Mouse (Mus musculus): ENCODE results near the gene 9130023H24Rik. TPM values are rescaled to one million over a fixed set of nuclear protein-coding genes. Genes with fewer than 3 reads are reported as not detected.

The 9130023H24Rik gene
- polyA plus RNA-seq, 1 experiment: 3.3 TPM

DNA sequence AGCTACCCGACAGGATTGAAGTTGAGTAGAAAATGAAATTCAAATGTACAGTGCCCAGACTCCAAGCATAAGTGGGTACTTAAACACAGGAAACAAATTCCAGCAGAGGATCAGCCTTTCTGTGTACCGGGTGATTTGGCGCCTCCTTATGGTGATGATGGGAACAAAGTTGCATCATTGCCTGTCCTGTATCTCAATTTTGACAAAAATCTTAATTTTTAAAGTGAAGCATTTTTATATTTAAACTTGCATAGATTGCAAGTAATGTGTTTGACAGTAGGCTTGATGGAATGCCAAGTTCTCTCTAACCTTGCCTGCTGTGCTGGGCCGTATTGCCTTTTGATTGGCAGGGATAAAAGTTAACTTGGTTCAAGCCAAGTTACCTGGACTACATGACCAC lies 1.2 kb upstream of the 9130023H24Rik start:
- Histone ChIP-seq H3K27me3 (ENCODE audit: control insufficient read depth, insufficient read depth, insufficient read length) (no peaks in the 10 kb centered on the region), H3K4me3 (peak overlapping the region; percentile 91), H3K79me2 (ENCODE audit: control insufficient read depth, insufficient read depth) (no peaks in the 10 kb centered on the region), H3K4me2 (ENCODE audit: low read depth) (peak overlapping the region; percentile 99), H3K36me3 (ENCODE audit: control insufficient read depth, insufficient read depth) (peaks cover 4% of the 10 kb centered on the region), H3ac (ENCODE audit: control insufficient read depth, insufficient read length) (no peak overlapping the region)
- TF ChIP-seq POLR2AphosphoS2 (IDR thresholded peaks at IDR 0.05; ENCODE audit: insufficient read length, low read depth): no peak
- no peak for TF ChIP-seq E2F4 (IDR thresholded peaks at IDR 0.05; ENCODE audit: insufficient read depth)
- TF ChIP-seq CEBPB (IDR thresholded peaks at IDR 0.05; ENCODE audit: insufficient read depth, poor library complexity, severe bottlenecking): peak; percentile 69; the same call in 1 of the 2 replicates
- no peak for TF ChIP-seq MAX (IDR thresholded peaks at IDR 0.05; ENCODE audit: low read depth)
- no peak for TF ChIP-seq SRF (IDR thresholded peaks at IDR 0.05; ENCODE audit: control insufficient read depth, insufficient read length, low read depth)

DNA sequence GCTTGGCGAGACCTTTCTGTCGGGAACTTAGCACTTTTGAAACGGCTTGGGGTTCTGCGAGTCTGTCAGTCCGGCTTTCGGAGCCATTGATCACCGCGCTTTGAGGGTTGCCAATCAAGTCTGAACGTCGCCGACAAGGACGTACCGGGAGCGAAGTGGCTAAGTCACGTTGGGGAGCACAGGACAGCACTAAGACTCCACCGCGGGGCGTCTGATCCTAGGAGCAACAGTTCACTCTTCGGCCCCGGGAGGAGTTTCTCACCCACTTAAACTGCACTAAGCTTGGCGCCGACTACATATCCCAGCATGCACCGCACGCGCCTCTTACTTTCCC lies 271 bp downstream of the 9130023H24Rik start:
- Histone ChIP-seq H3ac (ENCODE audit: control insufficient read depth, insufficient read length) (peak overlapping the region; percentile 77), H3K4me3 (peak overlapping the region; percentile 91), H3K36me3 (ENCODE audit: control insufficient read depth, insufficient read depth) (peaks cover 4% of the 10 kb centered on the region), H3K27me3 (ENCODE audit: control insufficient read depth, insufficient read depth, insufficient read length) (no peaks in the 10 kb centered on the region), H3K4me2 (ENCODE audit: low read depth) (peak overlapping the region; percentile 73), H3K79me2 (ENCODE audit: control insufficient read depth, insufficient read depth) (no peaks in the 10 kb centered on the region)
- TF ChIP-seq MAX (IDR thresholded peaks at IDR 0.05; ENCODE audit: low read depth) (no peak), MYOD1 (IDR thresholded peaks at IDR 0.05; ENCODE audit: control insufficient read depth in 1 of 3, insufficient read length in 2 of 3, low read depth in 2 of 3) (no peak), MYOG (IDR thresholded peaks at IDR 0.05; ENCODE audit: control insufficient read depth in 1 of 3, insufficient read depth in 1 of 3, insufficient read length in 2 of 3, low read depth in 2 of 3) (no peak), TCF12 (IDR thresholded peaks at IDR 0.05; ENCODE audit: insufficient read depth, poor library complexity, severe bottlenecking) (no peak), SRF (IDR thresholded peaks at IDR 0.05; ENCODE audit: control insufficient read depth, insufficient read length, low read depth) (no peak), TCF3 (IDR thresholded peaks at IDR 0.05; ENCODE audit: insufficient read length, low read depth) (no peak), POLR2A (IDR thresholded peaks at IDR 0.05; ENCODE audit: insufficient read length, low read depth) (no peak), CEBPB (IDR thresholded peaks at IDR 0.05; ENCODE audit: insufficient read depth, poor library complexity, severe bottlenecking) (no peak), REST (IDR thresholded peaks at IDR 0.05; ENCODE audit: insufficient read depth, insufficient read length) (no peak), POLR2AphosphoS2 (IDR thresholded peaks at IDR 0.05; ENCODE audit: insufficient read length, low read depth) (no peak), E2F4 (IDR thresholded peaks at IDR 0.05; ENCODE audit: insufficient read depth) (no peak), USF1 (IDR thresholded peaks at IDR 0.05; ENCODE audit: low read depth) (no peak)

GRCm38 (mm10) chr7:128236856-128237592 lies 807 bp downstream of the 9130023H24Rik start, which contains the start of gene Armc5:
TSS of gene Armc5 (plus strand) at chr7:128237342.
- Histone ChIP-seq H3K36me3 (ENCODE audit: control insufficient read depth, insufficient read depth) (peaks cover 4% of the 10 kb centered on the region), H3K27me3 (ENCODE audit: control insufficient read depth, insufficient read depth, insufficient read length) (no peaks in the 10 kb centered on the region), H3ac (ENCODE audit: control insufficient read depth, insufficient read length) (peak within 1 kb of the TSS; percentile 77), H3K79me2 (ENCODE audit: control insufficient read depth, insufficient read depth) (no peaks in the 10 kb centered on the region), H3K4me2 (ENCODE audit: low read depth) (peak within 1 kb of the TSS; percentile 73), H3K4me3 (peak within 1 kb of the TSS; percentile 91)
- TF ChIP-seq TCF12 (IDR thresholded peaks at IDR 0.05; ENCODE audit: insufficient read depth, poor library complexity, severe bottlenecking) (no peak), MYOD1 (IDR thresholded peaks at IDR 0.05; ENCODE audit: control insufficient read depth in 1 of 3, insufficient read length in 2 of 3, low read depth in 2 of 3) (no peak), POLR2A (IDR thresholded peaks at IDR 0.05; ENCODE audit: insufficient read length, low read depth) (no peak), E2F4 (IDR thresholded peaks at IDR 0.05; ENCODE audit: insufficient read depth) (peak; percentile 9), MAX (IDR thresholded peaks at IDR 0.05; ENCODE audit: low read depth) (no peak), TCF3 (IDR thresholded peaks at IDR 0.05; ENCODE audit: insufficient read length, low read depth) (no peak), USF1 (IDR thresholded peaks at IDR 0.05; ENCODE audit: low read depth) (no peak)

DNA sequence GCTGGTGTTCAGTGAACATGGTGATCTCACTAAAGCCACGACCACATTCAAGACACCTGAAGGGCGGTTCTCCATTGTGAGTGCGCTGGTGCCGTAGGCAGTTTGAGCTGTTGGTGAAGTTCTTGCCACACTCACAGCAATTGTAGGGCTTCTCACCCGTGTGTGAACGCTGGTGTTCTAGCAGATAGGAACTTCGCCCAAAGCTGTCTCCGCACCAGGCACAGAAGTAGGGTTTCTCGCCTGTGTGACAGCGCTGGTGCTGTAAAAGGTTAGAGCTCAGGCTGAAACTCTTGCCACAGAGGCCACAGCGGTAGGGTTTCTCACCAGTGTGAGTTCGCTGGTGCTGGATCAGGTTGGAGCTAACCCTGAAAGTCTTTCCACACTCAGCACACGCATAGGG lies 1.4 kb downstream of the 9130023H24Rik start:
- H3K79me2 ChIP-seq (ENCODE audit: control insufficient read depth, insufficient read depth): no peaks in the 10 kb centered on the region
- no peaks in the 10 kb centered on the region for H3K36me3 ChIP-seq (ENCODE audit: control insufficient read depth, insufficient read depth)
- peak overlapping the region; percentile 91 for H3K4me3 ChIP-seq
- no peak overlapping the region for H3ac ChIP-seq (ENCODE audit: control insufficient read depth, insufficient read length)
- no peak for TF ChIP-seq MYOG (IDR thresholded peaks at IDR 0.05; ENCODE audit: control insufficient read depth in 1 of 3, insufficient read depth in 1 of 3, insufficient read length in 2 of 3, low read depth in 2 of 3)
- no peak for TF ChIP-seq MAX (IDR thresholded peaks at IDR 0.05; ENCODE audit: low read depth)
- no peak for TF ChIP-seq TCF12 (IDR thresholded peaks at IDR 0.05; ENCODE audit: insufficient read depth, poor library complexity, severe bottlenecking)
- TF ChIP-seq SRF (IDR thresholded peaks at IDR 0.05; ENCODE audit: control insufficient read depth, insufficient read length, low read depth): no peak
- no peak for TF ChIP-seq CEBPB (IDR thresholded peaks at IDR 0.05; ENCODE audit: insufficient read depth, poor library complexity, severe bottlenecking)
- no peak for TF ChIP-seq POLR2AphosphoS2 (IDR thresholded peaks at IDR 0.05; ENCODE audit: insufficient read length, low read depth)
- no peak for TF ChIP-seq TCF3 (IDR thresholded peaks at IDR 0.05; ENCODE audit: insufficient read length, low read depth)
- TF ChIP-seq POLR2A (IDR thresholded peaks at IDR 0.05; ENCODE audit: insufficient read length, low read depth): no peak
- TF ChIP-seq USF1 (IDR thresholded peaks at IDR 0.05; ENCODE audit: low read depth): no peak
- TF ChIP-seq REST (IDR thresholded peaks at IDR 0.05; ENCODE audit: insufficient read depth, insufficient read length): no peak
- TF ChIP-seq MYOD1 (IDR thresholded peaks at IDR 0.05; ENCODE audit: control insufficient read depth in 1 of 3, insufficient read length in 2 of 3, low read depth in 2 of 3): no peak
- no peak for TF ChIP-seq E2F4 (IDR thresholded peaks at IDR 0.05; ENCODE audit: insufficient read depth)
- H3K4me2 ChIP-seq (ENCODE audit: low read depth): peak overlapping the region; percentile 73
- H3K27me3 ChIP-seq (ENCODE audit: control insufficient read depth, insufficient read depth, insufficient read length): no peaks in the 10 kb centered on the region

DNA sequence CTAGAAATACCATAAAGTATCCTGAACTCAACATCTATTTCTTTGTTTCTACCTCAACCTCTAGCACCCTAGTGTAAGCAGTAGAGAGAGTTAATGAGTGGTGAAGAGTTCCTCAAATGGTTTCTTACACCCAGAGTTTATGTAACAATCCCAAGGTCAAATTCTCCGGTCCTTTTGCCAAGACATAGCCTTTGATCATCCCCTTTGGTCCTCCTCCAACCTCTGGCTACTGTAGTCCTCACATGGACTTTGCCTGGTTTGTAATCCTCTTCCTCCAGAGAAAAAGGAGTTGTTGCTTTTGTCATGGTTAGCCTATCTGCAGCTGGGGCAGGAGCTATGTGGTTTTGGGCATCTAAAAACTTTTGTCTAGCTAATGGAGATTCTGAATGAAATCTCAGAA lies 2.4 kb downstream of the 9130023H24Rik start:
- Histone ChIP-seq H3K27me3 (ENCODE audit: control insufficient read depth, insufficient read depth, insufficient read length) (no peaks in the 10 kb centered on the region), H3K36me3 (ENCODE audit: control insufficient read depth, insufficient read depth) (no peaks in the 10 kb centered on the region), H3K4me3 (no peak overlapping the region), H3K79me2 (ENCODE audit: control insufficient read depth, insufficient read depth) (no peaks in the 10 kb centered on the region), H3ac (ENCODE audit: control insufficient read depth, insufficient read length) (no peak overlapping the region), H3K4me2 (ENCODE audit: low read depth) (no peak overlapping the region)
- TF ChIP-seq TCF3 (IDR thresholded peaks at IDR 0.05; ENCODE audit: insufficient read length, low read depth) (no peak), CEBPB (IDR thresholded peaks at IDR 0.05; ENCODE audit: insufficient read depth, poor library complexity, severe bottlenecking) (no peak), USF1 (IDR thresholded peaks at IDR 0.05; ENCODE audit: low read depth) (no peak), MAX (IDR thresholded peaks at IDR 0.05; ENCODE audit: low read depth) (no peak), MYOG (IDR thresholded peaks at IDR 0.05; ENCODE audit: control insufficient read depth in 1 of 3, insufficient read depth in 1 of 3, insufficient read length in 2 of 3, low read depth in 2 of 3) (no peak), TCF12 (IDR thresholded peaks at IDR 0.05; ENCODE audit: insufficient read depth, poor library complexity, severe bottlenecking) (no peak), POLR2A (IDR thresholded peaks at IDR 0.05; ENCODE audit: insufficient read length, low read depth) (no peak), SRF (IDR thresholded peaks at IDR 0.05; ENCODE audit: control insufficient read depth, insufficient read length, low read depth) (no peak), MYOD1 (IDR thresholded peaks at IDR 0.05; ENCODE audit: control insufficient read depth in 1 of 3, insufficient read length in 2 of 3, low read depth in 2 of 3) (no peak), REST (IDR thresholded peaks at IDR 0.05; ENCODE audit: insufficient read depth, insufficient read length) (no peak), POLR2AphosphoS2 (IDR thresholded peaks at IDR 0.05; ENCODE audit: insufficient read length, low read depth) (no peak)
